Mouse (Mus musculus) ES-CJ7 (cell line): ENCODE data around the gene Traf2.

Experiments
- DNase-seq: peaks from one replicate; pipeline ENCODE4 v3.0.0; 2011; ENCODE audit warnings: low read depth, low spot score

The Traf2 gene

DNA sequence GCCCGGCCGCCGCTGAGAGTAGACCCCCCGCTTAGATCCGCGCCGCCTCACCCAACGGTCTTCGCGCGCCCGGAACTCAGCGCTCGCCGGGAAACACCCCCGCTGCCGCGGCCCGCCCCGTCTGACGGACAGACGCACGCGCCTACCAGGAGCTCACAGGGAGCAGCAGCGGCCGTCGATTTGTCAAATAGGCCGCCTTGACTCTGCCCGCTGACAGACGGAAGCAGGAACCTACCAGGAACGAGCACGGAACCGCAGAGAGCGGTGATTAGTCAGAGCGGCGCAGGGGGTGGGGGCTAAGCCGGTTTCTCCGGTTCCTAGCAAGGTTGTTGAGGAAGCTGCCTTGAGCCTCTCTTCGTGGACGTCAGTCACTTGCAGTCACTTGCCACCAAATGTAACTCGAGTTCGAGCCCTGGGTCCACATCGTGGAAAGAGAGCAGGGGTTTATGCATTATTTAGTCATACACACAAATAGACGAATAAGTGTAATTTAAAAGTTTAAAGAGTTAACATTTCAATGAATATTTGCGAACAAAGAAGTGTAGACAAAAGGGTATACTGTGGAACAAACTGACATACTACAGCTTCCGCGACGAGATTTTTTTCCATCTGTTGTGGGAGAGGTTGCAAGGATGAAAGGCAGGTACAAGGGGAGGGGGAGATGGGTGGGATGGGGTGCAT, at the start of gene Traf2:
Gene Traf2, minus strand, starts transcription at position 130 of the 681 bp plus-strand sequence.
- peak; percentile 99 for DNase-seq

GRCm38 (mm10) chr2:25591863-25592262, 45.1 kb upstream of the Traf2 start:
- peak; percentile 57 for DNase-seq

GRCm38 (mm10) chr2:25588227-25588907, 41.6 kb upstream of the Traf2 start:
- DNase-seq, result no peak

DNA sequence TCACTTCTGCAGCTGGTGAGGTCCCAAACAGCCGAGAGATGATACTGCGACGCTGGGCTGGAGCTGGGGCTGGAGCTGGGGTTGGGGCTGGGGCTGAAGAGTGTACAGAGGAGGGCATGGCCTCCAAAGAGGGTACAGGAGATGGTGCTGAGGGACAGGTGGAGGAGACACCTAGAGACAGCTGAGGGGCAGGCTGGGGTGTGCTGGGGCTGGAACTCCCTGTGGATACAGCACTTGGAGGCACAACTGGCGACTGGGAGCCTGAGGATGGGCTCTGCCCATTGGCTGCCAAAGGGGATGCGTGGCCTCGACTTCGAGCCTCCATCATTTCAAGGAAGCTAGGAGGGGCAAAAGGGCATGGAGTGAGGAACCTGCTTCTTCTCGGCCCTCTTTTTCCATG, 40.5 kb upstream of the Traf2 start:
- no peak for DNase-seq

DNA sequence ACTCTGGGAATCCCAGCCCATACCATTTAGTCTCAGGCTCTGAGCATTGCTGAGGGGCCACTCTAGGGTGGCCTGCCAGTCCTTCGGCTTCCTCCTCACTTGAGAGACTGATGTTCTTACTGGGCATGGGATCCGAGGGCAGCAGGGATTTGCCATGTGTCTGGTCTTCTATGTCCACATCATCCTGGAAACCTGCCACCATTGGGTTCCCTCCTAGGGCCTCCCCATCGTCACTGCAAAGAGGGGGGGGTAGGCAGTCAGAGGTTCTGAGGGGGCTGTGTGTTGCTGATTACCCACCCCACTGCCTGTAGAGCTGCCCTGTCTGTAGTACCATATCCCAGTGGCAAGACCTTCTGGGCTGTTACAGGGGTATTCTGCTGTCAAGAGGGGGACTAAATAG, 38.9 kb upstream of the Traf2 start:
- no peak for DNase-seq

GRCm38 (mm10) chr2:25584856-25585255, 38.1 kb upstream of the Traf2 start:
- DNase-seq, result no peak

DNA sequence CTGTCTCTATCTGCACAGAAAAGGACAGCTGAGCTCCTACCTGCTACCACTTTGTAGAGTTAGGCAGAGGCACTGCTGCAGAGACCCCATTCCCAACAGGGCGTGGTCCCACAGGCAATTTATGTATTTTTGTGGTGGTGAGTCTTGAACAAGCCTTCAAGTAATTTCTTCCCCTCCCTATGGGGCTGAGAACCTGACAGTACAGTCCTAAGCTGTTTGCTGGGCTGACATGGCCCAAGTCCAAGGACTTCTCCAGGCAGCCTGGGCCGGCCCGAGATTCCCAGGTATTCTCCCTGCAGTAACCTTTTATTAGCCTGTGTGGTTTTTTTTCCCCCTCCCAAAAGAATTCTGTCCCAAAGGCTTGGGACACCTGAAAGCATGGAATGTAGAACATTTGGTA, 37.4 kb upstream of the Traf2 start:
- DNase-seq, result no peak

DNA sequence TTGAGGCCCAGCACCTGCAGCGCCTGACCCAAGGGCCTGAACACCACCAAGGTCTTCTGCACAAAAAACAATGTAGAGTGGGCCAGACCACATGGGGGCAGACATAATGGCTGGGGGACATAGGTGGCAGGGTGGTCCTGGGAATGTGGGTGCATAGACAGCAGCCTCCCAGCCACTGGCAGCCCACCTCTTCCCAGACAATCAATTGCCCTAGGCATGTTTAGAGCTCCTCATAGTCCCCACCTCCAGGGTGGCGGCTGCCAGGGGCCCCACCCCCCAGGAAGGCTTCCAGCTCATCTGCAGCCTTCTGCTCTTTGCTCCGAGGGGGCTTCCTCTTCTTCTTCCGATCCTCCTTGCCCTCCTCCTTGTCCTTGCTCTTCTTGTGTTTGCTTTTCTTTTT, 36.8 kb upstream of the Traf2 start:
- no peak for DNase-seq

- DNase-seq, result no peak
Observed at GRCm38 (mm10) chr2:25583120-25583481, 36.4 kb upstream of the Traf2 start.

GRCm38 (mm10) chr2:25582466-25583119, 35.9 kb upstream of the Traf2 start:
- no peak for DNase-seq

GRCm38 (mm10) chr2:25581901-25582301, 35.2 kb upstream of the Traf2 start:
- no peak for DNase-seq

DNA sequence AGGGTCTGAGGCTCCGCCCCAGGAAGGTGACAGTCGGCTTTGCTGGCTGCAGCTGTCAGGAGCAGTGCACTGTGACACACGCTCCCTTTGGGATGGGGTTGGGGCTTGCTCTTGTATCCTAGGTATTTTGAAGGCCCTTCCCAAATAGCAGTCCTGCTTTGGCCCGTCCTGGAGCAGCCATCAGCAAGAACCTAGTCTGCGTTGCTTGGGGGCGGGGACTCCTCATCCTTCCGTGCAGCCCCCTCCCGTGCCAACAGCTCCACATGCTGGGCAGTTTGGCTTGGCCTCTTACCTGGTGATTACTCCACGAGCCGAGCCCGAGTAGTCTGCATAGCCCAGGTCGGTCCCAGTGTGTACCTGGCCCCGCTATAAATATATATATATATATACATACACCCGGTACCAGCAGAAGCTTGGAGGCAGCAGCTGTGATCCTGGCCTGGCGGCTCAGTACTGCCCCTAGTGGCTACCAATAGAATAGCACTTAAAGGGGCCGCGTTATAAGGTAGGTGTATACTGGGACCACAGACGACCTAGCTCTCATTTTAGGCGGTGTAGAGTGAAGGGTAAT, 34.6 kb upstream of the Traf2 start, which contains the start of gene Ajm1:
Gene Ajm1, minus strand, starts transcription at position 464 of the 571 bp plus-strand sequence.
- peak; percentile 63 for DNase-seq

GRCm38 (mm10) chr2:25580621-25581101, 33.9 kb upstream of the Traf2 start:
- no peak for DNase-seq

DNA sequence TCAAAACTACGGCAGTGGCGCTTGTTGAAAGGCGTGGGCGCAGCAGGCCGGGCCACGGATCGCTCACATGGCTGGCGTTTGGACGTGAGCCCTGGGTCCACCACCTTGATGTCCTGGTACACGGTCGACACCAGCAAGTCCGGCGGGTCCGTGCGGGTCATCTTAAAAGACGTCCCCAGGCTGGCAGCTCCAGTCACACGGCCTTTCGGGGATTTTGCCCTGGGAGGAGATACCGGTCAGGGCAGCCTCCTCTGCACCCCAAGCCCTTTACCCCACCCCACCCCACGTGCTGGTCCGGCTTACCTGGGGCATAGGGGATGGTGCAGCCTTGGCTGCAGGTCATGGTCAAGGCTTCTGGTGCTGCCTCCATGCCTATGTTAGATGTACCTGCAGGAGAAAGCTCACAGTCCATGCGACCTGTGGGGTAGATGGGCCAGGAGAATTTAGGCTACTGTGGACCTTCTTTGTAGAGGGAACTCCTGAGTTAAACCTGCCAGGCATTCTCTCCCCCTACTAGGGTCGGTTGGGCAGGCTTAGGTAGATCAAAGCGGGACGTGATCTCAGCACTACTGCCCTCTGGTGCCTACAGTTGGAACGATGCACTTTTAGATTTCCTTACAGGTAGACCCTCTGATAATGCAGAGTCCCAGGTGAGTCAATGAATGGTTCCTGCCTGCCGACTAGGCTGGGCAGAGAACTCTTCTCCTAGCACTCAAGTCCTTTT, 33.2 kb upstream of the Traf2 start:
- peak; percentile 87 for DNase-seq

GRCm38 (mm10) chr2:25578796-25579736, 32.3 kb upstream of the Traf2 start:
- peak; percentile 34 for DNase-seq

GRCm38 (mm10) chr2:25577951-25578795, 31.4 kb upstream of the Traf2 start:
- DNase-seq, result peak; percentile 26

- peak; percentile 38 for DNase-seq
Observed at GRCm38 (mm10) chr2:25576965-25577891, 30.5 kb upstream of the Traf2 start.
